In the genomic region with DNA sequence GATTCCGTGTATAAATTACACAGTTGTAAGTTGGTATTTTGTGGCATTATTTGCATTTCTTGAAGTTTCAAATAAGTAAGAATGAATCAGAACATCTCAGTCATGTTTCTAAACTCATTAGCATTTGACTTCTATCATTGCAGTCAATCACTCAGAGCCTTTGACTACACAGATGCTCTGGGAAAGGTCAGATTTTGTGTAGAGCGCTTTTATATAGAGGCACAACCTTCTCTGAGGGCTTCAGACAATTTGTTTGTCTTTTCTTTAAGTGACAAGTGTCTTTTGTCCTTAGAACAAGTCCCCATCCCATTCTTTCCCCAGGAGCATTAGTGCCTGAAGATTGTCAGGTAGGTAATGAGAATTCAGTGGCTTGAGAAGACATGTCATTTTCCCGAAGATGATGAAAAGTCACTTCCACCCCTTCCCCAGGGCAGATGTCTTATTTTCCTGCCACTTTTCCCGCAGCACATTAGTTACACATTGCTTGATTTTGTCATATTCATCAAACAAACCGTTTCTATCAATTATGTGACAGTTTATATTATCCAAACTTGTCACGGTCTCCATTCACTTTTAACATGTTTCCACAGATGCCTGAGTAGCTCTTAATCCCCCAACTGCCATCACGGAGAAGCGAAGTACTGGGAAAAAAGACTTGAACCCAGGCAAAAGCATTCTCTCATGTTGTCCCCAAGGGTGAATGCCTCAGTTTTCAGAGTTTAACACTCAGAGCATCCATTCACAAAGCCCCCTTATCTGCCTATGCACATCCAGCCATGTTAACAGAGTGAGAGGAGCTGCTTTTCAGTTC, we compare ENCODE assay signal across 10 mouse cellular contexts.
"Had no signal": no experiment of that assay in that cellular context is flagged by ENCODE, and none has a peak within 500 bp of the region (broad histone marks: within the 10 kb centered on the region; RNA-seq: fewer than 3 reads in every experiment).

No protein-coding gene starts in this region.

- H3K36me3 ChIP-seq: limb, embryonic 12.5 days; liver, embryonic 13.5 days; stomach, embryonic 15.5 days had no signal

- H3K4me3 ChIP-seq: limb, embryonic 12.5 days; liver, embryonic 13.5 days; stomach, embryonic 15.5 days had no signal

- H3K4me1 ChIP-seq: limb, embryonic 12.5 days; liver, embryonic 13.5 days; stomach, embryonic 15.5 days had no signal

- H3K9me3 ChIP-seq: limb, embryonic 12.5 days; liver, embryonic 13.5 days; stomach, embryonic 15.5 days had no signal

- ATAC-seq: liver, postnatal 0 days had no signal

- H3K9ac ChIP-seq: limb, embryonic 12.5 days; liver, embryonic 13.5 days; liver, postnatal 0 days; stomach, embryonic 15.5 days had no signal

- H3K4me2 ChIP-seq: limb, embryonic 12.5 days; liver, embryonic 13.5 days; stomach, embryonic 15.5 days had no signal

- H3K27me3 ChIP-seq: limb, embryonic 12.5 days; liver, embryonic 13.5 days; stomach, embryonic 15.5 days had no signal

- DNase-seq: kidney, adult 8-10 months; kidney, postnatal 25 days; liver; liver, embryonic 13.5 days; liver, postnatal 0 days; right cerebral cortex, postnatal 14 days; thymus, adult 2 months; thymus, postnatal 25 days had no signal

- H3K27ac ChIP-seq: limb, embryonic 12.5 days; liver, embryonic 13.5 days; stomach, embryonic 15.5 days had no signal
